ENCODE assay signal across 25 mouse cellular contexts in genomic region chrX:87793011-87793410, GRCm38 (mm10).
DNase-seq lines count a peak whose midpoint lies in the region; ATAC-seq lines count a peak whose summit lies in the region.
"Had no signal": no experiment of that assay in that cellular context is flagged by ENCODE, and none has a peak within 500 bp of the region (broad histone marks: within the 10 kb centered on the region; RNA-seq: fewer than 3 reads in every experiment).

No protein-coding gene starts in this region.

- DNase-seq in brain, adult 2 months (ENCODE audit: low read depth, low spot score) = peak; percentile 65
- peak; percentile 42 for DNase-seq in cerebellum, adult 11-12 months
- DNase-seq in cerebellum, adult 9-10 months = peak; percentile 25
- DNase-seq in cerebellum, postnatal 25 days = peak; percentile 22 to 42
- no peak for DNase-seq in layer of hippocampus, adult 8-10 months (ENCODE audit: low spot score in 2 of 2)
- DNase-seq in T-cell, adult 2 months (ENCODE audit: low spot score) = no peak
- DNase-seq: adrenal gland, postnatal 14 days; embryo, embryonic 11 days; forebrain, postnatal 0 days; gastrocnemius, adult 2 months; gastrocnemius, postnatal 14 days; heart, adult 11 months; kidney, adult 11 months; kidney, adult 8-10 months had no signal

- H3K36me3 ChIP-seq in intestine, embryonic 15.5 days = no peaks in the 10 kb centered on the region
- H3K36me3 ChIP-seq: embryonic facial prominence, embryonic 10.5 days; embryonic facial prominence, embryonic 13.5 days; hindbrain, embryonic 12.5 days; hindbrain, embryonic 15.5 days; kidney, embryonic 15.5 days had no signal

- no peaks in the 10 kb centered on the region for H3K4me1 ChIP-seq in intestine, embryonic 15.5 days (replicated peaks)
- H3K4me1 ChIP-seq: embryonic facial prominence, embryonic 10.5 days; embryonic facial prominence, embryonic 13.5 days; forebrain, embryonic 13.5 days; hindbrain, embryonic 12.5 days; hindbrain, embryonic 15.5 days; kidney, embryonic 15.5 days had no signal

- H3K9ac ChIP-seq in intestine, embryonic 15.5 days = no peak overlapping the region
- H3K9ac ChIP-seq: embryonic facial prominence, embryonic 13.5 days; forebrain, embryonic 13.5 days; forebrain, postnatal 0 days; hindbrain, embryonic 12.5 days; hindbrain, embryonic 15.5 days; kidney, embryonic 15.5 days had no signal

- no peaks in the 10 kb centered on the region for H3K9me3 ChIP-seq in intestine, embryonic 15.5 days
- H3K9me3 ChIP-seq: embryonic facial prominence, embryonic 10.5 days; embryonic facial prominence, embryonic 13.5 days; forebrain, embryonic 13.5 days; hindbrain, embryonic 12.5 days; hindbrain, embryonic 15.5 days; kidney, embryonic 15.5 days had no signal

- no peak overlapping the region for H3K4me2 ChIP-seq in intestine, embryonic 15.5 days (replicated peaks)
- H3K4me2 ChIP-seq: embryonic facial prominence, embryonic 13.5 days; forebrain, embryonic 13.5 days; heart, embryonic 11.5 days; hindbrain, embryonic 12.5 days; hindbrain, embryonic 15.5 days; kidney, embryonic 15.5 days had no signal

- no peak overlapping the region for H3K4me3 ChIP-seq in intestine, embryonic 15.5 days (replicated peaks)
- H3K4me3 ChIP-seq: embryonic facial prominence, embryonic 10.5 days; embryonic facial prominence, embryonic 13.5 days; erythroblast, embryonic 14.5 days; forebrain, embryonic 13.5 days; gastrocnemius, adult 2 months; hindbrain, embryonic 12.5 days; hindbrain, embryonic 15.5 days; kidney, embryonic 15.5 days had no signal

- ATAC-seq in intestine, embryonic 15.5 days = no peak
- ATAC-seq: activated CD4-positive, CD25-positive, alpha-beta regulatory T cell, adult 4 months; CD4-positive, CD25-positive, alpha-beta regulatory T cell, adult 4 months; forebrain, embryonic 13.5 days; forebrain, postnatal 0 days had no signal

- no peaks in the 10 kb centered on the region for H3K27me3 ChIP-seq in intestine, embryonic 15.5 days (replicated peaks)
- H3K27me3 ChIP-seq: embryonic facial prominence, embryonic 13.5 days; forebrain, embryonic 13.5 days; hindbrain, embryonic 12.5 days; hindbrain, embryonic 15.5 days; kidney, embryonic 15.5 days had no signal

- no peak overlapping the region for H3K27ac ChIP-seq in intestine, embryonic 15.5 days
- H3K27ac ChIP-seq: embryonic facial prominence, embryonic 10.5 days; embryonic facial prominence, embryonic 13.5 days; forebrain, embryonic 13.5 days; gastrocnemius, adult 2 months; hindbrain, embryonic 12.5 days; hindbrain, embryonic 15.5 days; kidney, embryonic 15.5 days had no signal

Comparison
In these comparisons a context has a peak if more than half of its experiments do, and no peak if none do; other contexts are left out.
1. DNase-seq: peak in brain, adult 2 months (single experiment), cerebellum, adult 11-12 months (single experiment), cerebellum, adult 9-10 months (single experiment) and cerebellum, postnatal 25 days (2 of 2); none in layer of hippocampus, adult 8-10 months (0 of 2) and T-cell, adult 2 months (single experiment).